Mouse (Mus musculus) liver, postnatal 0 days (tissue): ENCODE results near the gene Gatb. TPM values are rescaled to one million over a fixed set of nuclear protein-coding genes. Genes with fewer than 3 reads are reported as not detected.

Experiments used
- ATAC-seq: fragments of 200-750 bp; cut with Nextera tagmentation; 2 replicates; pipeline ENCODE4 v1.8.0; 2017; ENCODE audit warnings: mild to moderate bottlenecking, moderate library complexity
- DNase-seq: peaks from one replicate; pipeline ENCODE4 v3.0.0-alpha.2; 2016
- H3K27ac ChIP-seq: fragments of 300-500 bp; sonication (generic); 2 replicates; pipeline ENCODE4 v1.5.1; 2014; ENCODE audit warnings: antibody characterized with exemption, moderate library complexity, mild to moderate bottlenecking, low read depth
- H3K27me3 ChIP-seq: fragments of 300-500 bp; sonication (generic); 2 replicates; pipeline ENCODE4 v1.6.1; 2014; ENCODE audit warnings: low read length, control low read depth, mixed read lengths; ENCODE audit not compliant: insufficient read depth
- H3K36me3 ChIP-seq: fragments of 300-500 bp; sonication (generic); replicated peaks from 2 replicates; pipeline ENCODE4 v1.6.1; 2014; ENCODE audit warnings: mild to moderate bottlenecking, control low read depth, low read length, moderate library complexity, mixed read lengths; ENCODE audit not compliant: insufficient read depth
- H3K4me1 ChIP-seq: fragments of 300-500 bp; sonication (generic); 2 replicates; pipeline ENCODE4 v1.6.1; 2014; ENCODE audit warnings: antibody characterized with exemption, mild to moderate bottlenecking, control low read depth; ENCODE audit not compliant: insufficient read depth
- H3K4me2 ChIP-seq: fragments of 300-500 bp; sonication (generic); 2 replicates; pipeline ENCODE4 v1.6.1; 2014; ENCODE audit warnings: low read depth, mild to moderate bottlenecking, low read length, moderate library complexity, mixed read lengths
- H3K4me3 ChIP-seq: fragments of 300-500 bp; sonication (generic); 2 replicates; pipeline ENCODE4 v1.5.1; 2014; ENCODE audit warnings: low read depth, low read length
- H3K9ac ChIP-seq: fragments of 300-500 bp; sonication (generic); replicated peaks from 2 replicates; pipeline ENCODE4 v1.6.1; 2014; ENCODE audit warnings: mild to moderate bottlenecking, moderate library complexity
- H3K9me3 ChIP-seq: fragments of 300-500 bp; sonication (generic); 2 replicates; pipeline ENCODE4 v1.6.1; 2016; ENCODE audit warnings: mild to moderate bottlenecking, control low read depth, low read length, mixed read lengths
- CTCF ChIP-seq: sonication (generic); IDR thresholded peaks from 2 replicates; pipeline ENCODE4 v1.5.1; 2016; ENCODE audit warnings: antibody characterized with exemption, low read depth
- EP300 ChIP-seq: IDR thresholded peaks from 2 replicates; pipeline ENCODE4 v1.6.1; 2016; ENCODE audit warnings: antibody characterized with exemption, low read depth, mild to moderate bottlenecking
- WGBS: fragments of 180-500 bp; shearing (Covaris S2); extraction: QIAGEN DNeasy Blood & Tissue Kit; methylation state at CpG from one replicate; pipeline ENCODE4 v1.1.7; 2014; ENCODE audit not compliant: insufficient replicate concordance; 5-methylcytosine and 5-hydroxymethylcytosine counted together
- polyA plus RNA-seq: library from polyadenylated mRNA; unstranded; fragments of >200 nt; fragmentation: Nextera tagmentation; extraction: Ambion mirVana; gene quantifications from 2 replicates; pipeline ENCODE4 v1.2.1, GENCODE M21; 2015

The Gatb gene
- polyA plus RNA-seq, 1 experiment from 2014 or later = 14.6 TPM

GRCm38 (mm10) chr3:85592067-85592466 lies 18.1 kb downstream of the Gatb start:
- DNase-seq = no peak
- 46% methylated on average over 4 of the region's 4 CpGs for WGBS
- Histone ChIP-seq H3K9ac (no peak overlapping the region), H3K9me3 (no peaks in the 10 kb centered on the region), H3K4me3 (no peak overlapping the region), H3K27me3 (no peaks in the 10 kb centered on the region), H3K4me1 (no peaks in the 10 kb centered on the region), H3K4me2 (no peak overlapping the region), H3K27ac (no peak overlapping the region), H3K36me3 (no peaks in the 10 kb centered on the region)
- ATAC-seq = peak; percentile 69
- peak; percentile 66; the same call in 1 of the 2 replicates for TF ChIP-seq EP300
- TF ChIP-seq CTCF = no peak

- no peaks in the 10 kb centered on the region for H3K27me3 ChIP-seq
- no peak for ATAC-seq
- H3K9ac ChIP-seq = no peak overlapping the region
- TF ChIP-seq EP300 (0 out of 2 replicates have a peak, but pooled peaks have one; percentile 8), CTCF (no peak)
- no peak overlapping the region for H3K4me2 ChIP-seq
- no peaks in the 10 kb centered on the region for H3K9me3 ChIP-seq
- no peak overlapping the region for H3K4me3 ChIP-seq
- WGBS = 61% methylated on average over 5 of the region's 5 CpGs
- no peaks in the 10 kb centered on the region for H3K36me3 ChIP-seq
- no peaks in the 10 kb centered on the region for H3K4me1 ChIP-seq
- DNase-seq = no peak
- H3K27ac ChIP-seq = no peak overlapping the region
These were observed 18.8 kb downstream of the Gatb start for GRCm38 (mm10) chr3:85592640-85593252.

- Histone ChIP-seq H3K4me3 (no peak overlapping the region), H3K9me3 (no peaks in the 10 kb centered on the region), H3K27me3 (no peaks in the 10 kb centered on the region), H3K36me3 (no peaks in the 10 kb centered on the region), H3K4me1 (no peaks in the 10 kb centered on the region), H3K4me2 (no peak overlapping the region), H3K27ac (no peak overlapping the region), H3K9ac (no peak overlapping the region)
- ATAC-seq (no peak), DNase-seq (no peak)
- WGBS = 81% methylated on average over 3 of the region's 3 CpGs
- no peak for TF ChIP-seq CTCF
- TF ChIP-seq EP300 = no peak
These were observed 20.5 kb downstream of the Gatb start for GRCm38 (mm10) chr3:85594452-85594851.

- no peak overlapping the region for H3K4me3 ChIP-seq
- DNase-seq (no peak), ATAC-seq (no peak)
- H3K9ac ChIP-seq = no peak overlapping the region
- no peaks in the 10 kb centered on the region for H3K9me3 ChIP-seq
- no peaks in the 10 kb centered on the region; the same call in 1 of the 2 replicates for H3K36me3 ChIP-seq
- no peak for TF ChIP-seq CTCF
- no peak for TF ChIP-seq EP300
- H3K27me3 ChIP-seq = no peaks in the 10 kb centered on the region
- no peaks in the 10 kb centered on the region for H3K4me1 ChIP-seq
- WGBS = 79% methylated on average over 3 of the region's 3 CpGs
- H3K4me2 ChIP-seq = no peak overlapping the region
- H3K27ac ChIP-seq = no peak overlapping the region
These were observed 25.6 kb downstream of the Gatb start for GRCm38 (mm10) chr3:85599526-85599925.

- Histone ChIP-seq H3K4me2 (no peak overlapping the region), H3K27ac (no peak overlapping the region), H3K4me3 (no peak overlapping the region), H3K9ac (no peak overlapping the region), H3K27me3 (no peaks in the 10 kb centered on the region), H3K9me3 (no peaks in the 10 kb centered on the region), H3K36me3 (peaks cover 3% of the 10 kb centered on the region; the same call in 1 of the 2 replicates), H3K4me1 (no peaks in the 10 kb centered on the region)
- 50% methylated on average over 3 of the region's 3 CpGs for WGBS
- DNase-seq = no peak
- no peak for TF ChIP-seq EP300
- no peak for TF ChIP-seq CTCF
- no peak for ATAC-seq
These were observed 28.0 kb downstream of the Gatb start for GRCm38 (mm10) chr3:85601841-85602305.

- H3K9ac ChIP-seq = no peak overlapping the region
- 82% methylated on average over 1 of the region's 1 CpGs for WGBS
- peaks cover 3% of the 10 kb centered on the region; the same call in 1 of the 2 replicates for H3K36me3 ChIP-seq
- no peak for ATAC-seq
- H3K9me3 ChIP-seq = no peaks in the 10 kb centered on the region
- no peaks in the 10 kb centered on the region for H3K27me3 ChIP-seq
- H3K4me2 ChIP-seq = no peak overlapping the region
- H3K4me3 ChIP-seq = no peak overlapping the region
- DNase-seq = no peak
- H3K4me1 ChIP-seq = no peaks in the 10 kb centered on the region
- no peak overlapping the region for H3K27ac ChIP-seq
- TF ChIP-seq EP300 (no peak), CTCF (no peak)
These were observed 29.9 kb downstream of the Gatb start for GRCm38 (mm10) chr3:85603811-85604210.

GRCm38 (mm10) chr3:85606912-85607311 lies 33.0 kb downstream of the Gatb start:
- no peaks in the 10 kb centered on the region for H3K4me1 ChIP-seq
- H3K27ac ChIP-seq = no peak overlapping the region
- no peak overlapping the region for H3K9ac ChIP-seq
- H3K9me3 ChIP-seq = no peaks in the 10 kb centered on the region
- DNase-seq = no peak
- no peak overlapping the region for H3K4me2 ChIP-seq
- TF ChIP-seq EP300 = no peak
- no peak for TF ChIP-seq CTCF
- 79% methylated on average over 3 of the region's 3 CpGs for WGBS
- H3K27me3 ChIP-seq = no peaks in the 10 kb centered on the region
- peaks cover 3% of the 10 kb centered on the region; the same call in 1 of the 2 replicates for H3K36me3 ChIP-seq
- no peak for ATAC-seq
- no peak overlapping the region for H3K4me3 ChIP-seq
